Mouse (Mus musculus): ENCODE data around the gene Klhl15. TPM values are rescaled to one million over a fixed set of nuclear protein-coding genes. Genes with fewer than 3 reads are reported as not detected.

Gene Klhl15
- polyA plus RNA-seq, 1 experiment from 2014 or later, result 10.4 TPM

DNA sequence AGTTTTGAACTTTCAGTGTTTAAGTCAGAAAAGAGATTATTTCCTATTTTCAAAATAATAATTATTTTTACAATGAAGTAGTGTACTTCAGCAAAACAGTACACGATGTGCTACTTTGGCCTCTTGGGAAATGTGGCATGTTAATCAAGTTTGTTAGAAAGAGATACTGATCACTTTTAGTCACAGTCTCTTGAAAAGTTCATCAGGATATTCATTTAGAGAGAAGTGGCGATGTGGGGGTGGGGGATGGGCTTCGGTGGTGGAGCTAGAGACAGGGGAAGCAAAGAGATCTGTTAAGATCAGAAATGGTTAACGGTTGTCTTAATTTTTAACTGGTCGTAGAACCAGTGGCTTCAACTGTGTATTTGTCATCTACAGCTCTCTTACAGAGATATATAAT lies 967 bp upstream of the Klhl15 start:
- Histone ChIP-seq H3K27me3 (ENCODE audit: insufficient read depth, low read length) (peaks cover 12% of the 10 kb centered on the region; the same call in 1 of the 2 replicates), H3K9ac (no peak overlapping the region), H3K27ac (ENCODE audit: low read depth) (no peak overlapping the region), H3K4me2 (peak overlapping the region; percentile 61), H3K4me1 (ENCODE audit: insufficient read depth) (no peaks in the 10 kb centered on the region), H3K9me3 (ENCODE audit: low read depth, low read length) (no peaks in the 10 kb centered on the region), H3K4me3 (ENCODE audit: low read depth, low read length) (no peak overlapping the region), H3K36me3 (ENCODE audit: insufficient read depth) (no peaks in the 10 kb centered on the region)
- ATAC-seq (ENCODE audit: insufficient read depth) (no peak), DNase-seq (no peak)
- 33% methylated on average over 5 of the region's 5 CpGs for WGBS
- TF ChIP-seq CTCF (IDR thresholded peaks at IDR 0.05; ENCODE audit: low read depth), result no peak

DNA sequence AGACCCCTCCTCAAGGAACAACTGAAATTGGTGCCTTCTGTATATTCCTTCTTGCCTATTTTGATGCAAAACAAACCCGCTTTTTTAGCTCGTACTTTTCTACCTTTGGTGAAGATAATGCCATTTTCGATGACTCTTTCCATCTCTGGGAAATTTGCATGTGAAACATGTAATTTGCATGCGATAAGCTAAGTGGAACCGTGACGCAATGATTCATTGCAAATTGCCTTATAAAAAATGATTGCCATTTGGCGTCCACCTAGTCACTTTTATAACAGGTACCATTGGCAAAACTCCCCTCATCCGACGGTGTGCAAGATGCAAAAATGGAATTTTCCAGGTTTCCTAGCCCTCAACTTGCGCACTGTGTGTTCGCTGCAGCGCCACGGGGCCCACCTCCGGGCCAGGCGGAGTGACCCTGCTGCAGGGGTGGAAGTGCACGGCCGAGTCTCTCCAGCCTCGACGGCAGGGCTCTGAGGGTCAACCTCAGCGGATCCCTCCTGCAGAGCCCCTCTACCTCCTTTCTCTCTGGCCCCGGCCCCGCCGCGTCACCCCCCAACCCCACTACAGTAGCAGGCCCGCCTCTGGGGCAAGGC lies 365 bp upstream of the Klhl15 start:
- Histone ChIP-seq H3K9me3 (ENCODE audit: low read depth, low read length) (no peaks in the 10 kb centered on the region), H3K4me3 (ENCODE audit: low read depth, low read length) (peak overlapping the region; percentile 59), H3K27ac (ENCODE audit: low read depth) (peak overlapping the region; percentile 87), H3K4me2 (peak overlapping the region; percentile 61), H3K27me3 (ENCODE audit: insufficient read depth, low read length) (peaks cover 12% of the 10 kb centered on the region; the same call in 1 of the 2 replicates), H3K36me3 (ENCODE audit: insufficient read depth) (no peaks in the 10 kb centered on the region), H3K4me1 (ENCODE audit: insufficient read depth) (no peaks in the 10 kb centered on the region), H3K9ac (peak overlapping the region; percentile 67)
- ATAC-seq (ENCODE audit: insufficient read depth), result no peak
- WGBS, result 11% methylated on average over 25 of the region's 25 CpGs
- TF ChIP-seq CTCF (IDR thresholded peaks at IDR 0.05; ENCODE audit: low read depth), result no peak
- no peak for DNase-seq

DNA sequence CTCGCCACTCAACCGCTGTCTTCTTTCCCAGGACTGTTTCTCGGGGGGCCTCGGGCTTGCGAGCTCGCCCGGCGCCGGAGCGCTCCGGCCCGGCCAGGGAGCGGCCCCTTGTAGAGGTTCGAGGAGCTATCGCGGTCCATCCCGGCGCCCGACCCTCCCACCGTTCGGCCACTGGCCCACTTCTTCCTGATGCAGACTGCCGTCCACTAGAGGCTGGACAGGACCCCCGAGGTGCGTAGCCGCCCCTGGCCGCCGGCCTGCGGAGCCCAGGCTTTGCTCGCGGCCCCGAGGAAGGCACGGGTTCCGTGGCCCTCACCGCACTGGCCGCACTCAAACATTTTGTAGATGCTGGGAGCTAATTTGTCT lies 774 bp downstream of the Klhl15 start:
- Histone ChIP-seq H3K36me3 (ENCODE audit: insufficient read depth) (no peaks in the 10 kb centered on the region), H3K27ac (ENCODE audit: low read depth) (peak overlapping the region; percentile 52; the same call in 1 of the 2 replicates), H3K27me3 (ENCODE audit: insufficient read depth, low read length) (peaks cover 15% of the 10 kb centered on the region; the same call in 1 of the 2 replicates), H3K4me2 (peak overlapping the region; percentile 61), H3K9me3 (ENCODE audit: low read depth, low read length) (no peaks in the 10 kb centered on the region), H3K9ac (peak overlapping the region; percentile 67), H3K4me1 (ENCODE audit: insufficient read depth) (no peaks in the 10 kb centered on the region), H3K4me3 (ENCODE audit: low read depth, low read length) (peak overlapping the region; percentile 59)
- no peak for DNase-seq
- 7% methylated on average over 27 of the region's 35 CpGs for WGBS
- no peak for TF ChIP-seq CTCF (IDR thresholded peaks at IDR 0.05; ENCODE audit: low read depth)
- peak; percentile 54; the same call in 1 of the 2 replicates for ATAC-seq (ENCODE audit: insufficient read depth)

DNA sequence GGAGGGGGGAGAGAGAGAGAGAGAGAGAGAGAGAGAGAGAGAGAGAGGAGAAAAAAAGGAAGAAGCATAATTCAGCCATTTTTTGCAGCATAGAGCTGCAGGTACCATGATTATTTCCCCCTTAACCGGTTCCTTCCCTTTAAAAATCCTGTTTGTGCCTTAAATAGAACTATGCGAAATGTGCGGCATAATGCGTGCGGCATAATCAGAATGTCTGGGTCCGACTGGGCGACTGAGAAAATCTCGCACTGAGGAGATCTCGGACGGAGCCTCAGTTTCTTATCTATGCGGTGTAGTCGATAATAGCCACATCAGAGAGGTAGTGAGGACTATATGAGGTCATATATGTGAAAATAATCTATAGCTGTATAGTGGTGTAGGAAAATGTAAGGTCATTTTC lies 1.2 kb downstream of the Klhl15 start:
- peak; percentile 2 for DNase-seq
- Histone ChIP-seq H3K9me3 (ENCODE audit: low read depth, low read length) (no peaks in the 10 kb centered on the region), H3K27ac (ENCODE audit: low read depth) (no peak overlapping the region), H3K27me3 (ENCODE audit: insufficient read depth, low read length) (peaks cover 15% of the 10 kb centered on the region; the same call in 1 of the 2 replicates), H3K36me3 (ENCODE audit: insufficient read depth) (no peaks in the 10 kb centered on the region), H3K4me3 (ENCODE audit: low read depth, low read length) (peak overlapping the region; percentile 59), H3K4me1 (ENCODE audit: insufficient read depth) (no peaks in the 10 kb centered on the region), H3K9ac (peak overlapping the region; percentile 67), H3K4me2 (peak overlapping the region; percentile 61)
- 17% methylated on average over 12 of the region's 12 CpGs for WGBS
- no peak for ATAC-seq (ENCODE audit: insufficient read depth)
- TF ChIP-seq CTCF (IDR thresholded peaks at IDR 0.05; ENCODE audit: low read depth), result no peak

DNA sequence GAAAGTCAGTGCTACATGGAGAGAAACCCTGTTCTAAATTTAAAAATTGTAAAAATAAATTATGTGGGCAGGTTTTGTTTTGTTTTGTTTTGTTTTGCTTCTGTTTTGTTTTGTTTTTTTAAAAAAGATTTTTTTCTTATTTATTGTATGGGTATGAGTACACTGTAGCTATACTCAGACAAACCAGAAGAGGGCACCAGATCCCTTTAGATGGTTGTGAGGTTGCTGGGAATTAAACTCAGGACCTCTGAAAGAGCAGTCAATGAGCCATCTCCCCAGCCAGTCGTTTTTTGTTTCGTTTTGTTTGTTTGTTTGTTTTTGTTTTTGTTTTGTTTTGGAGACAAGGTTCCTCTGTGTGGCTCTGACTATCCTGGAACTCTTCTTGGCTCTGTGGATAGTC lies 54.5 kb downstream of the Klhl15 start:
- H3K27me3 ChIP-seq (ENCODE audit: insufficient read depth, low read length), result 0 out of 2 replicates have a peak, but pooled peaks cover 3% of the 10 kb centered on the region
- DNase-seq (peak; percentile 72), ATAC-seq (ENCODE audit: insufficient read depth) (no peak)
- H3K27ac ChIP-seq (ENCODE audit: low read depth), result no peak overlapping the region
- no peak overlapping the region for H3K4me3 ChIP-seq (ENCODE audit: low read depth, low read length)
- no peaks in the 10 kb centered on the region for H3K9me3 ChIP-seq (ENCODE audit: low read depth, low read length)
- WGBS, result 7% methylated on average over 2 of the region's 2 CpGs
- TF ChIP-seq CTCF (IDR thresholded peaks at IDR 0.05; ENCODE audit: low read depth), result peak; percentile 55
- H3K36me3 ChIP-seq (ENCODE audit: insufficient read depth), result no peaks in the 10 kb centered on the region
- H3K4me2 ChIP-seq, result no peak overlapping the region
- H3K4me1 ChIP-seq (ENCODE audit: insufficient read depth), result no peaks in the 10 kb centered on the region
- H3K9ac ChIP-seq, result no peak overlapping the region

DNA sequence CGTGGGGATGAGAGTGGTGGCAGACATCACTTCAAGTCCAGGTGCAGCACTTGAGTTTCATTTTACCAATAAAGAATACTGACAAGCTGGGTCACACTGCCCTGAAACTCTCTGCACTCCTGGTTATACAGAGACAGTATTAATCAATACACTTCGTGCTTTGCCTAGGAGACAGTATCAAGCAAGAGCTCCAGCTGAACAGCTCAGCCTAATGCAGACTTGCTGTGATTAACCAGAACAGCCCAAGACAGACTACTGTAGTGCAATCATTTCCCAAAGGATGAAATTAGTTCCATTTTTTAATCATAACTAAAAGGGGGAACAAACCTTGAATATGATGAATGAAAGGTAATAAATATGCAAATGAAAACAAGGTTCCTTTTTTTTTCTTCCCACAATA lies 68.5 kb downstream of the Klhl15 start:
- Histone ChIP-seq H3K4me1 (ENCODE audit: insufficient read depth) (no peaks in the 10 kb centered on the region), H3K4me3 (ENCODE audit: low read depth, low read length) (no peak overlapping the region), H3K27me3 (ENCODE audit: insufficient read depth, low read length) (0 out of 2 replicates have a peak, but pooled peaks cover 3% of the 10 kb centered on the region), H3K9ac (no peak overlapping the region), H3K9me3 (ENCODE audit: low read depth, low read length) (no peaks in the 10 kb centered on the region), H3K4me2 (no peak overlapping the region), H3K27ac (ENCODE audit: low read depth) (no peak overlapping the region), H3K36me3 (ENCODE audit: insufficient read depth) (no peaks in the 10 kb centered on the region)
- TF ChIP-seq CTCF (IDR thresholded peaks at IDR 0.05; ENCODE audit: low read depth), result no peak
- DNase-seq (no peak), ATAC-seq (ENCODE audit: insufficient read depth) (no peak)
- 52% methylated on average over 2 of the region's 2 CpGs for WGBS

DNA sequence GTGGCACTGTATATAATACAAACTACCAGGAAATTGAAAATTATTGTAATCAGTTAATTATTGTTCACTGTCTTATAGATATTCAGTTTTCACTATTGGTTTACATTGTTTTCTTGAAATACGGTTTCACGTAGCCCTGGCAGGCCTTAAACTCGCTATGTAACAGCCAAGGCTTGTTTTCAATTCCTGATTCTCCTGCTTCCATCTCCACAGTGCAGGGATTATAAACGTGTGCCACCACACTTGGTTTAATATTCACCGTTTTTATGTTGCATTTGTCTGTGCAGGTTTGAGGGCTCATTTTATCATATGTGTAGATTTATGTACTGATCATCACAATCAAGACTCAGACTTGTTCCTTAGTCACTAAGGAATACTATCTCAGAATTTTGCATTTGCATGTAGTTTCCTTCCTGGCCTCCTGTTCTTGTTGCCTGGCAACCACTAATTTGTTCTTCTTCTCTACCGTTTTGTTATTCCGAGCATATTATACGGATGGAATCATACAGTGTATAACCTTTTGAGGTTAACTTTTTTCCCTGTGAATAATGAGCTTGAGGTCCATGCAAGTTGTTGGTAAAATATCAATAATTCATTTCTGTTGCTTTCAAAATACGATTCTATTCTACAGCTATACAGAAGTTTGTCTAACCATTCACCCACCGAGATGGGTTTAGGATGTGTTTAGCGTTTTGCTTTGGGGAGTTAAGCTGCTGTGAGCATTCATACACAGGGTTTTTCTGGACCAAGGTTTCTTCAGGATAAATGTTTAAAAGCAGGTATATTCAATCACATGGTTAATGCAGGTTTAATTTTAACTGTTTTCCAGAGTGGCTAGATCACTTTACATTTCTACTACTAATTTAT lies 86.9 kb downstream of the Klhl15 start:
- ATAC-seq (ENCODE audit: insufficient read depth), result no peak
- no peak overlapping the region for H3K4me3 ChIP-seq (ENCODE audit: low read depth, low read length)
- H3K27me3 ChIP-seq (ENCODE audit: insufficient read depth, low read length), result peaks cover 7% of the 10 kb centered on the region; the same call in 1 of the 2 replicates
- no peak overlapping the region for H3K4me2 ChIP-seq
- no peaks in the 10 kb centered on the region for H3K9me3 ChIP-seq (ENCODE audit: low read depth, low read length)
- H3K9ac ChIP-seq, result no peak overlapping the region
- TF ChIP-seq CTCF (IDR thresholded peaks at IDR 0.05; ENCODE audit: low read depth), result no peak
- 78% methylated on average over 11 of the region's 11 CpGs for WGBS
- no peak for DNase-seq
- H3K27ac ChIP-seq (ENCODE audit: low read depth), result no peak overlapping the region
- no peaks in the 10 kb centered on the region for H3K4me1 ChIP-seq (ENCODE audit: insufficient read depth)
- no peaks in the 10 kb centered on the region for H3K36me3 ChIP-seq (ENCODE audit: insufficient read depth)

Small RNA genes within 50 kb of the gene (microRNA-seq; reads per million reads assigned to microRNA genes)
- not detected for gene Mir7673 (ENCODE audit: borderline number of aligned reads)

Other genes with a start within 250 kb of the Klhl15 start
- gene Zfx, start 110.9 kb upstream of the Klhl15 start, polyA plus RNA-seq (2014; fragmentation: Nextera tagmentation; extraction: Ambion mirVana), result 32.2 and 37.5 TPM in 2 replicates
- 73.0 and 116 TPM in 2 replicates for gene Eif2s3x, start 21.7 kb upstream of the Klhl15 start, polyA plus RNA-seq (2014; fragmentation: Nextera tagmentation; extraction: Ambion mirVana)
- gene Fam90a1b, start 132.2 kb downstream of the Klhl15 start, polyA plus RNA-seq (2014; fragmentation: Nextera tagmentation; extraction: Ambion mirVana), result not detected in 2 replicates
- 65.0 and 69.9 TPM in 2 replicates for gene Apoo, start 132.5 kb downstream of the Klhl15 start, polyA plus RNA-seq (2014; fragmentation: Nextera tagmentation; extraction: Ambion mirVana)